Mouse (Mus musculus) frontal cortex, postnatal 36 days (tissue): ENCODE results near the gene Cul1.
"Not testable (repeated sequence)": the region's sequence is repeated elsewhere in the genome, so short reads cannot be mapped to it uniquely, and the experiment has no call there.

Experiments
- DNase-seq, 2 experiments: peaks; one replicate each; pipeline ENCODE4 v3.0.0; 2022; ENCODE audit warnings: low spot score in 2 of 2

Gene Cul1

GRCm38 (mm10) chr6:47453098-47453497 is at the start of gene Cul1:
Cul1 (plus strand) TSS chr6:47453398.
- DNase-seq = no peak

- peak in 1 of 2 experiments; percentile 22 for DNase-seq
Measured at GRCm38 (mm10) chr6:47404419-47405382, 48.5 kb upstream of the Cul1 start.

GRCm38 (mm10) chr6:47412886-47413606 is 40.2 kb upstream of the Cul1 start:
- no peak for DNase-seq

GRCm38 (mm10) chr6:47413656-47414055 is 39.5 kb upstream of the Cul1 start:
- no peak for DNase-seq

- no peak for DNase-seq
Measured at GRCm38 (mm10) chr6:47418691-47419090, 34.5 kb upstream of the Cul1 start.

GRCm38 (mm10) chr6:47420156-47420555 is 33.0 kb upstream of the Cul1 start:
- no peak for DNase-seq

- no peak for DNase-seq
Measured at GRCm38 (mm10) chr6:47421221-47421620, 32.0 kb upstream of the Cul1 start.

- no peak for DNase-seq
Measured at GRCm38 (mm10) chr6:47426136-47426535, 27.1 kb upstream of the Cul1 start.

- DNase-seq = not testable (repeated sequence)
Measured at GRCm38 (mm10) chr6:47426556-47426955, 26.6 kb upstream of the Cul1 start.

GRCm38 (mm10) chr6:47432795-47433194 is 20.4 kb upstream of the Cul1 start:
- DNase-seq = not testable (repeated sequence)

- DNase-seq = no peak
Measured at GRCm38 (mm10) chr6:47440080-47440479, 13.1 kb upstream of the Cul1 start.

GRCm38 (mm10) chr6:47447658-47448057 is 5.5 kb upstream of the Cul1 start:
- DNase-seq = no peak

- DNase-seq = peak; percentile 35 to 43
Measured at GRCm38 (mm10) chr6:47453522-47454130, 428 bp downstream of the Cul1 start.

GRCm38 (mm10) chr6:47454131-47454574 is 955 bp downstream of the Cul1 start:
- peak; percentile 56 to 64 for DNase-seq

- DNase-seq = peak; percentile 54 to 66
Measured at GRCm38 (mm10) chr6:47454575-47455571, 1.7 kb downstream of the Cul1 start.

- no peak for DNase-seq
Measured at GRCm38 (mm10) chr6:47455843-47456242, 2.6 kb downstream of the Cul1 start.

- DNase-seq = no peak
Measured at GRCm38 (mm10) chr6:47456853-47457252, 3.7 kb downstream of the Cul1 start.

GRCm38 (mm10) chr6:47465400-47465799 is 12.2 kb downstream of the Cul1 start:
- DNase-seq = no peak

- no peak for DNase-seq
Measured at GRCm38 (mm10) chr6:47466488-47466887, 13.3 kb downstream of the Cul1 start.

- no peak for DNase-seq
Measured at GRCm38 (mm10) chr6:47467058-47467457, 13.9 kb downstream of the Cul1 start.

GRCm38 (mm10) chr6:47469760-47470159 is 16.6 kb downstream of the Cul1 start:
- no peak for DNase-seq
